Mouse (Mus musculus) CH12.LX (cell line): ENCODE measurements at regions not wholly inside any gene's neighbourhood (a gene's known extent, or its start where the extent isn't known, plus 50 kb on each side); places are given as distances from the start of the nearest gene placed in this dataset.

Experiments
- DNase-seq: peaks from one replicate; pipeline ENCODE4 v3.0.0-alpha.2; 2013; ENCODE audit errors: extremely low read depth
- H3K27ac ChIP-seq: 2 replicates; pipeline ENCODE4 v1.5.1; 2012; ENCODE audit warnings: low read depth, mild to moderate bottlenecking, control low read depth, moderate library complexity; ENCODE audit not compliant: insufficient read depth
- H3K27me3 ChIP-seq: replicated peaks from 2 replicates; pipeline ENCODE3; 2012; ENCODE audit warnings: inconsistent platforms
- H3K36me3 ChIP-seq, 2 experiments: replicated peaks in 1 of 2; 2 replicates each; pipeline versions ENCODE3 to v1.6.1; 2012; ENCODE audit warnings: inconsistent platforms in 1 of 2, low read length in 1 of 2, mild to moderate bottlenecking in 1 of 2, mixed read lengths in 1 of 2, moderate library complexity in 1 of 2; ENCODE audit not compliant: control insufficient read depth in 1 of 2, insufficient read depth in 1 of 2
- H3K4me1 ChIP-seq, 2 experiments: 2 replicates each; pipeline ENCODE4 v1.6.1; 2012; ENCODE audit warnings: inconsistent platforms in 1 of 2, moderate library complexity in 1 of 2; ENCODE audit not compliant: insufficient read depth in 2 of 2, control insufficient read depth in 1 of 2
- H3K4me2 ChIP-seq: 2 replicates; pipeline ENCODE4 v1.6.1; 2012; ENCODE audit warnings: low read depth, mild to moderate bottlenecking, control low read depth; ENCODE audit not compliant: poor library complexity, insufficient read depth, severe bottlenecking
- H3K4me3 ChIP-seq, 3 experiments: fragments of 150-350 bp in 1 of 3; sonication (generic) in 1 of 3; replicated peaks in 1 of 3; 2 replicates each; pipeline versions ENCODE3 to v1.5.1; 2011 to 2012; ENCODE audit warnings: low read depth in 2 of 3, low read length in 2 of 3, mild to moderate bottlenecking in 2 of 3, moderate library complexity in 2 of 3, control low read depth in 1 of 3, improper control_type of control experiment in 1 of 3, inconsistent platforms in 1 of 3, mixed read lengths in 1 of 3; ENCODE audit not compliant: poor library complexity in 1 of 3
- H3K79me2 ChIP-seq: replicated peaks from 2 replicates; pipeline ENCODE4 v1.6.1; 2012; ENCODE audit warnings: mild to moderate bottlenecking, moderate library complexity; ENCODE audit not compliant: control insufficient read depth, poor library complexity, insufficient read depth, severe bottlenecking; ENCODE audit errors: extremely low read depth
- H3K9ac ChIP-seq: 2 replicates; pipeline ENCODE4 v1.6.1; 2012; ENCODE audit warnings: low read depth, mild to moderate bottlenecking, control low read depth, moderate library complexity; ENCODE audit not compliant: insufficient read depth
- H3K9me3 ChIP-seq: replicated peaks from 2 replicates; pipeline ENCODE3; 2012; ENCODE audit warnings: low read length, inconsistent platforms, mixed read lengths
- CTCF ChIP-seq, 2 experiments: IDR thresholded peaks in 1 of 2; conservative IDR thresholded peaks in 1 of 2; 2 replicates each; pipeline ENCODE4 v1.5.1; 2011 to 2012; ENCODE audit warnings: low read depth in 2 of 2, low read length in 2 of 2, improper control_type of control experiment in 1 of 2, inconsistent platforms in 1 of 2, mild to moderate bottlenecking in 1 of 2, moderate library complexity in 1 of 2
- ELF1 ChIP-seq: IDR thresholded peaks from 2 replicates; pipeline ENCODE4 v1.6.1; 2014; ENCODE audit warnings: low read depth, mild to moderate bottlenecking, inconsistent platforms, low read length, improper control_type of control experiment
- JUND ChIP-seq: conservative IDR thresholded peaks from 2 replicates; pipeline ENCODE4 v1.6.1; 2011; ENCODE audit warnings: low read depth, low read length, improper control_type of control experiment
- MAFK ChIP-seq: IDR thresholded peaks from 2 replicates; pipeline ENCODE4 v1.6.1; 2011; ENCODE audit warnings: low read length, improper control_type of control experiment; ENCODE audit not compliant: insufficient replicate concordance
- MYC ChIP-seq: IDR thresholded peaks from 2 replicates; pipeline ENCODE4 v1.6.1; 2011; ENCODE audit warnings: low read depth, mild to moderate bottlenecking, improper control_type of control experiment, low read length
- POLR2A ChIP-seq: IDR thresholded peaks from 2 replicates; pipeline ENCODE4 v1.6.1; 2011; ENCODE audit warnings: low read depth, mild to moderate bottlenecking, improper control_type of control experiment, low read length
- SMC3 ChIP-seq: IDR thresholded peaks from 2 replicates; pipeline ENCODE4 v1.6.1; 2011; ENCODE audit warnings: low read depth, low read length, improper control_type of control experiment
- TCF12 ChIP-seq: IDR thresholded peaks from 2 replicates; pipeline ENCODE4 v1.6.1; 2014; ENCODE audit warnings: low read depth, mild to moderate bottlenecking, inconsistent platforms, low read length, improper control_type of control experiment
- dilution Hi-C: fragments of 300-500 bp; cut with MboI; formaldehyde crosslinking; loops from 2 replicates; pipeline ENCODE4 v1.14.3; 2020; ENCODE audit warnings: low sequenced_read_pairs; ENCODE audit not compliant: extremely low pct_unique_long_range_greater_than_20kb, extremely low pct_ligation_motif_present
- in situ Hi-C: fragments of 300-500 bp; cut with MboI; formaldehyde crosslinking; loops from 3 replicates; pipeline ENCODE4 v1.14.3; 2019; ENCODE audit warnings: low sequenced_read_pairs, low pct_ligation_motif_present, low pct_unique_long_range_greater_than_20kb, mixed read lengths

- no peak overlapping the region for H3K4me2 ChIP-seq
- TF ChIP-seq SMC3 (no peak), TCF12 (no peak), MYC (no peak)
- no peak overlapping the region for H3K4me3 ChIP-seq
- in situ Hi-C loops (no loop called here), dilution Hi-C loops (no loop called here)
- no peak for DNase-seq
- no peaks in the 10 kb centered on the region for H3K79me2 ChIP-seq
- H3K9ac ChIP-seq, result no peak overlapping the region
- no peak overlapping the region for H3K27ac ChIP-seq
- no peaks in the 10 kb centered on the region for H3K4me1 ChIP-seq
- no peaks in the 10 kb centered on the region for H3K27me3 ChIP-seq
- peaks cover 21% of the 10 kb centered on the region for H3K9me3 ChIP-seq
- no peaks in the 10 kb centered on the region for H3K36me3 ChIP-seq
Measured at GRCm38 (mm10) chr1:30262418-30262817, 611.3 kb downstream of the Phf3 start.

GRCm38 (mm10) chr1:30259547-30259946, 614.2 kb downstream of the Phf3 start:
- Histone ChIP-seq H3K27ac (no peak overlapping the region), H3K36me3 (no peaks in the 10 kb centered on the region), H3K27me3 (no peaks in the 10 kb centered on the region), H3K4me3 (no peak overlapping the region), H3K4me1 (no peaks in the 10 kb centered on the region), H3K9me3 (peaks cover 29% of the 10 kb centered on the region), H3K9ac (no peak overlapping the region), H3K4me2 (no peak overlapping the region), H3K79me2 (no peaks in the 10 kb centered on the region)
- no peak for DNase-seq
- TF ChIP-seq CTCF (conservative IDR thresholded peaks at IDR 0.05 in 1 of 2, IDR thresholded peaks at IDR 0.05 in 1 of 2; ENCODE audit: low read depth in 2 of 2, low read length in 2 of 2) (peak in 1 of 2 experiments; percentile 10; a peak in 1 of 4 replicates), POLR2A (no peak)
- in situ Hi-C loops (no loop called here), dilution Hi-C loops (no loop called here)

- no peaks in the 10 kb centered on the region for H3K36me3 ChIP-seq
- no peaks in the 10 kb centered on the region for H3K4me1 ChIP-seq
- no peak overlapping the region for H3K4me3 ChIP-seq
- no peak overlapping the region for H3K9ac ChIP-seq
- DNase-seq, result no peak
- H3K9me3 ChIP-seq, result peaks cover 16% of the 10 kb centered on the region
- H3K27ac ChIP-seq, result no peak overlapping the region
- H3K79me2 ChIP-seq, result no peaks in the 10 kb centered on the region
- dilution Hi-C loops (no loop called here), in situ Hi-C loops (no loop called here)
- no peak overlapping the region for H3K4me2 ChIP-seq
- no peaks in the 10 kb centered on the region for H3K27me3 ChIP-seq
- TF ChIP-seq ELF1, result no peak
- no peak for TF ChIP-seq JUND
- no peak for TF ChIP-seq MAFK
- TF ChIP-seq, all 38 proteins: peak for 0
Measured at GRCm38 (mm10) chr1:30216764-30217348, 656.9 kb downstream of the Phf3 start.
